Mouse (Mus musculus): ENCODE data around the gene Setd1a. TPM values are rescaled to one million over a fixed set of nuclear protein-coding genes. Genes with fewer than 3 reads are reported as not detected.
A peak's percentile ranks its signal among the peaks of the same experiment; 100 is the strongest.
"Not testable (repeated sequence)": the region's sequence is repeated elsewhere in the genome, so short reads cannot be mapped to it uniquely, and the experiment has no call there.

Gene Setd1a
- total RNA-seq (2022) = 10 to 100 TPM; 15.4 to 23.1 (median 17.9) TPM

- peak; percentile 87 for DNase-seq (ENCODE audit: low spot score)
Observed at GRCm38 (mm10) chr7:127776426-127776825, at the start of gene Setd1a. Setd1a (plus strand) TSS chr7:127776670.

DNA sequence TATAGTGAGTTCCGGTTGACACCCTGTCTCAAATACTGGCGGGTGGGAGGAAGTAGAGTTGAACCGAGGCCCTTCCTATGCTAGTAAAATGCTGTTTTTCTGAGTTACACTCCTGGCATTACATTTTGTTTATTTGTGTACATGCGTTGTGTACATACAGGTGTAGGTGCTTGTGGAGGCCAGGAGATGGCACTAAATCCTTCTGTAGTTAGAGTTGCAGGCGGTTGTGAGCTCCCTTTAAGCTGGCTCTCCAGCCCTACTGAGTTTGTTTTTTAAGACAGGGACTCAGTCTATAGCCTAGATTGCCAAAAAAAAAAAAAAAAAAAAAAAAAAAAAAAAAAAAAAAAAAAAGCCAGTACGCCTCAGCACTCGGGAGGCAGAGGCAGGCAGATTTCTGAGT lies 48.6 kb upstream of the Setd1a start:
- no peak for DNase-seq (ENCODE audit: low spot score)

- DNase-seq (ENCODE audit: low spot score) = no peak
Observed at GRCm38 (mm10) chr7:127730170-127730569, 46.3 kb upstream of the Setd1a start.

DNA sequence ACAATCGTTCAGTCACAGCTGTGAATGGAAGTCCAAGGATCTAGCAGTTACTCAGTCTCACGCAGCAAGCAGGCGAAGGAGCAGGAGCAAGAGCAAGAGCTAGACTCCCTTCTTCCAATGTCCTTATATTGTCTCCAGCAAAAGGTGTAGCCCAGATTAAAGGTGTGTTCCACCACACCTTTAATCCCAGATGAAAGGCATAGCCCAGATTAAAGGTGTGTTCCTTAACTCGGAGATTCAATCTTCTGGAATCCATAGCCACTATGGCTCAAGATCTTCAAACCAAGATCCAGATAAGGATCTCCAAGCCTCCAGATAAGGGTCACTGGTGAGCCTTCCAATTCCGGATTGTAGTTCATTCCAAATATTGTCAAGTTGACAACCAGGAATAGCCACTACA lies 44.4 kb upstream of the Setd1a start, which contains the start of gene Ctf2:
Ctf2 (minus strand) TSS at position 101 of the 400 bp plus-strand sequence.
- not testable (repeated sequence) for DNase-seq (ENCODE audit: low spot score)

DNA sequence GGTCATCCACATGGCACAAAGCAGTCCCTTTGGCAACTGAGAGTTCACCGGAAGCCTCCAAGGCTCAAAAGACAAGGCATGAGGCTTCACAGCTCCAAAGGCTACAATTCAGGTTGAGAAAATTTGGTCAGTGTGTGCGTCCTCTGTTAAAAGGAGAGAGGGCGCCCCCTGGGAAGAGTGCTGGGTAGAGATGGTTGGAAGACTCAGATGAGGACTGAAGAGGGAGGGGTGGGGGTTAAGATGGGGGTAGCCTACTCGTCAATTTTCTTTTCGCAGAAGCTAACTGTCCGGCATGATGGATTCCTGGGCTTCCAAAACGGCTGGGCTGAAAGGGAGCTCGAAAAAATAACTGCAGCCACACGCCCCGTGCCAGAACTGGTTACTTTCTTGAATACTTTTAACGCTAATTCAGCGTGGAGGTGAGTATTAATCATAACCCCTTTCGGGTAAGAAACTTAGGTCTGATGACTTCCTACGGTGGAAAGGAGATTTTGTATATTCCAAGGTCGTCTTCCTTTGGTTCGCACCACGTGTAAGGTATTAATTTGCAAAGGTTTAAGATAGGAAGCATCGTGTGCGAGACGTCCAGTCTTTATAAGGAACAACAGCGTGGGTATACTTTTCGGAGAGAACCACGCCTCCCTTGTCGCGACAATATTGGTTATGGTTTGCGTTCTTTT lies 32.0 kb upstream of the Setd1a start, which contains the start of gene Fbxl19:
Fbxl19 (plus strand) TSS at position 178 of the 680 bp plus-strand sequence.
- DNase-seq (ENCODE audit: low spot score) = peak; percentile 69

DNA sequence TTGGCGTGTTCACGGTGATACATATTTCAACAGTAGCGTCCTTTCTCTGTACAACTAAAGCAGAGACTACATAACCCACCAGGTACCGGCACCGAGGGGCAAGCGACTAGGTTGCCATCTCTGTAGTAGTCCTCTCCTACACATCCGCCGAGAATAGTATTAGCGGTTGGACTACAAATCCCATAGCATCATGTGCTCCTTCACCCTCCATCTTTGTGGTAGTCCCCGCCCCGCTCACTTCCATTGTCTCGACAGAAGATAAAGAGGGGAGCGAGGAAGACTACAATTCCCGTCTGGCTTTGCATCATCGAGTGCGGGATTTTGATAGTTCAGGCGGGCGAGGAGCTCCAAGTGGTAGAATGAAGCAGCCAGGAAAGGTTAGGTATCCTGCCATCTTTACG lies 31.2 kb upstream of the Setd1a start:
- DNase-seq (ENCODE audit: low spot score) = peak; percentile 96

DNA sequence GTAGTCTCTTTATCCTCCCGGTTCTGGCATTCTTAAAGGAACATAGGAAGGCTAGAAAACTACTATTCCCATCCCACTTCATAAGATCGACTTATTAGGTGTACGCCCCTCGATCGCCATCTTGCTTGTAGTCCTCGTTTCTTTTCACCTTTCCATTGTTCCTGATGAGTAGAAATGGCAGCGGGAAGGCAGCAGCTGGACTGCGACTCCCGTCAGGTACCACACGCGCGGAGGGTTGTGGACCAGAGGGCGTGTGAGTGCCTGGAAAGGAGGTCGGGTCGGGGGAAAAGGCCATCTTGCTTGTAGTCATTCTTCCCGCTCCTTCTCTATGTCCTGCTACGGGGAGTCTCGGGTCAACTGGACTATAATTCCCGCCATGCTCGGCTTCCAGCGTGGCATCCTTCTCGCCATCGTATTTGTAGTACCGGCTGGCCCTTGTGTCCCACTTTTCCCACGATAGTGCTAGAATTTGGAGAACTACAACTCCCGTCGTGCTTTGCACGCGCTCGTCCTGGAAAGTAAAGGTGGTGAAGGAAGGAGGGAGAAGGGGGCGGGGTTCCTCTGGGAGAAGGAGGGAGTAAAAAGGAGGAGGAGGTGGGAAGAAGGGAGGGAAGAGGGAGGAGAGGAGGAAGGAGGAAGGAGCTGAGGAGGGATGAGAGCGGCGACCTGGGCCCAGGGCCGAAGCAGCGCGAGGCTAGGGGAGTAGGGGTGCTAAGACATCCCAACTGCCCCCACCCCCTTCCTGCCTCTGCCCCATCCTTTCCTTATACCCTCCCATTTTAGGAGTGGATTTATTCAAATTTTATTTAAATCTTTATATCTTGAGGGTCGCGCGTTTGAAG lies 30.6 kb upstream of the Setd1a start:
- DNase-seq (ENCODE audit: low spot score) = peak; percentile 99

- no peak for DNase-seq (ENCODE audit: low spot score)
Observed at GRCm38 (mm10) chr7:127746494-127747491, 29.7 kb upstream of the Setd1a start.

DNA sequence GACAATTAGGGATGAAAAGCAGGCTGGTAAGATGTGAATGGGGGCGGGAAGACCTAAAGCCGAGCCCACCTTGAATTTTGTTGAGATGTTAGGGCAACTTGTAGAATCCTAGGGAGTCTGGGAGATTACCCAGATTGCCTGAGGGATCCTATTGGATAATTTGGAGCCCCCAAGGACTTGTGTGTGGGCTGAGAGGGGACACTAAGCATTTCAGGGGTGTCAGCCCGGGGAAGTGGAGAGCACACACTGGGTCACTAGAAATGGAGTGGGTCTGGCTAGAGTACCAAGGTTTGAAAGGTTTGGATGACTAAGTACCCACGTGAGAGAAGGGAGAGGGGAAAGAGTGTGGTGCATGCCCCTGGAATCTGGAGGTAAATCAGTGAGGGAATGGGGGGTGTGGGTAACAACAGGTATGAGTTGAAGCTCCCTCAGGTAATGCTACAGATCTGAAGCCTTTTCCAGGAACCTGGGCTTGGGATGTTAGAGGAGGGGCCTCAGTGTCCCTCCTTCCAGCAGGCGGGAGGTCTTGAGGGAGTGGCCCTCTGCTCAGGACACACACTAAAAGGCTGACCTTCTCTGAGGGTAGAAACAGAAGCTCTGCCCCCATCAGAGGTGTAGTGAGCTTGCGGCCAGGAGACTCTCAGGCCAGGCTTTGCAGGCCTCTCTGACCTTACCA lies 28.8 kb upstream of the Setd1a start:
- DNase-seq (ENCODE audit: low spot score) = no peak

DNA sequence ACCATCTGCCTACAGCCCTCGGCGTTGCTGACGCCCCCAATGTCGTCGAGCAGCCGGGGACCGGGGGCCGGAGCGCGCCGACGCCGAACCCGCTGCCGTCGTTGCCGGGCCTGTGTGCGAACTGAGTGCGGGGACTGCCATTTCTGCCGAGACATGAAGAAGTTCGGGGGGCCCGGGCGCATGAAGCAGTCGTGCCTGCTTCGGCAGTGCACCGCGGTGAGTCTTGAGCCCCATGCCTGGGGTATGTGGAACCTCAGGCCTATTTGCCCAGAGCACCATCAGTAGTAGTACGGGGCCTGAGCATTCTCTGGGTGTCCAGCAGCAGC lies 28.3 kb upstream of the Setd1a start:
- no peak for DNase-seq (ENCODE audit: low spot score)

- DNase-seq (ENCODE audit: low spot score) = no peak
Observed at GRCm38 (mm10) chr7:127750131-127751127, 26.0 kb upstream of the Setd1a start.

DNA sequence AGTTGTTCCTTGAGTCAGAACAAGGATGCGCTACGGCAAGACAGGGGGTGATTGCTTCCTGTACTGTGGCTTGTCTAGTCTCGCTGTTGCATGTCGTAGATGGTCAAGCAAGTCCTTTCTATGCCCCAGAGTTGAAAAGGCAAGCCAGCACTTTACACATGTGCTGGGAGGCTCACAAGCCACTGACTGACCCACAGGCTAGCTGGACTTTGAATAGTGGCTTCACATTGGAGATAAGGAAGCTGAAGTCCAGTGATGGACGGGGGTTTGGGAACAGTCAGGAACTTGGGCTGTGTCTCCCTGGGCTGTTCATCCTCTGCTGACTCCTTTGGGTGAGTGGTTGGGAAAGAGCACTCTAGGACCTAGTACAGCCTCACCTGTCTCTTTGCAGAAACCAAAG lies 24.9 kb upstream of the Setd1a start:
- DNase-seq (ENCODE audit: low spot score) = no peak

DNA sequence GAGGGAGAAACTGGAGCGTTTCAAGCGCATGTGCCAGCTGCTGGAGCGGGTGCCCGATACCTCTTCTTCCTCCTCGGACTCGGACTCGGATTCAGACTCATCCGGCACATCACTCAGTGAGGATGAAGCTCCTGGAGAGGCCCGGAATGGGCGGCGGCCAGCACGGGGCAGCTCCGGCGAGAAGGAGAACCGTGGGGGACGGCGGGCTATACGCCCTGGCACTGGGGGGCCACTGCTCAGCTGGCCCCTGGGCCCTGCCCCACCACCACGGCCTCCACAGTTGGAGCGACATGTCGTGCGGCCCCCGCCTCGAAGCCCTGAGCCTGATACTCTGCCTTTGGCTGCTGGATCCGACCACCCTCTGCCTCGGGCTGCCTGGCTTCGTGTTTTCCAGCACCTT lies 24.4 kb upstream of the Setd1a start:
- no peak for DNase-seq (ENCODE audit: low spot score)

- DNase-seq (ENCODE audit: low spot score) = no peak
Observed at GRCm38 (mm10) chr7:127753158-127753557, 23.3 kb upstream of the Setd1a start.

DNA sequence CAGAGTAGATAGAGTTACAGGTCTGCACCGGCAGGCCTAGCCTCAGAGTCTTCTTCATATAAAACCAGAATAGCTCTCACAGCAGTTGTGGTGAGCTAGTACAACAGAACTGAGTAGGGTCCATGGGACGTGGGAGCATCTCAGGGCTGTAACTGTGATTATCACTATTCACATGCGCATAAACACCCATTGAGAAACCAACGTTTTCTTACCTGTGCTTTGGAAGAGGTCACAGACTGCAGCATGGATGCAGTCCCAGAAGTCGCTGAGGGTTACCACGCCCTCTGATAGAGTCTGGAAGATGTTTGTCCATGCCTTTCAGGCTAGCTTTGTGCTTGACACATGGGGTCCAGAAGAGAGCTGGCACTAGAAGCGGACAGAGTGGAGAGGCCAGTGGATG lies 22.7 kb upstream of the Setd1a start:
- DNase-seq (ENCODE audit: low spot score) = no peak

GRCm38 (mm10) chr7:127759716-127760115 lies 16.8 kb upstream of the Setd1a start:
- no peak for DNase-seq (ENCODE audit: low spot score)

GRCm38 (mm10) chr7:127760478-127760877 lies 16.0 kb upstream of the Setd1a start:
- no peak for DNase-seq (ENCODE audit: low spot score)

DNA sequence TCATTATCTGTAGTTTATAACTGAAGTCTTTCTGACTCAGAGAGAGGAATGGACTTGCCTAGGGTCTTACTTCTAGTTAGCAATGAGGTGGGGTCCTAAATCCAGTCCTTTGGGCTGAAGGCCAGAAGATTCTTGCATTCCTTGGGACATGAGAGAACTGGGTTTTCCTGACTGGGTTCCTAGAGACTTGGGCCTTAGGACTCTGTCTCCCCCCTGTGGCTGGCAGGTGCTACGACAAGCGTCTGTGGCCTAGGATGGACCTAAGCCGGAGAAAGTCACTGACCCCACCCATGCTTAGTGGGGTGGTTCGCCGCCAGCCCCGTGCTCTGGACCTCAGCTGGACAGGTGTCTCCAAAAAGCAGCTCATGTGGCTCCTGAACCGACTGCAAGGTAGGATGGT lies 15.4 kb upstream of the Setd1a start:
- peak; percentile 70 for DNase-seq (ENCODE audit: low spot score)

DNA sequence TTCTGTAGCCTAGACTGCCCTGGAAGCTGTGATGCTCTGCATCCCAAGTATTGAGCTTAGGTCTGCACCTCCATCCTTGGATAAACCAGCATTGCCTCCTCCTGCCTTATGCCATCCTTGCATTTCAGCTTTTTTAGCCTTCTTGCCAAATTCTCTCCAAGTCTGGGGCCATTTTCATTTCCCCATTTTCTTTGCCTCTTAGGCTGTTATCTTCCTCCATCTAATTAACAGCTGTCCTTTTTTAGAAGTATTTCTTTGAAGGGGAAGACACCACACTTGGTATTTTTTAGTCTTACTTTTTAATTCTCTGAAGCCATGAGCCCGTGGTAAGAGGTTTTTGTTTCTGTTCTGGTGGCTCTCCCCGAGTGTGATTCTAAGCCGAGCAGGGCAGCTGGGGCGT lies 12.8 kb upstream of the Setd1a start:
- DNase-seq (ENCODE audit: low spot score) = no peak

DNA sequence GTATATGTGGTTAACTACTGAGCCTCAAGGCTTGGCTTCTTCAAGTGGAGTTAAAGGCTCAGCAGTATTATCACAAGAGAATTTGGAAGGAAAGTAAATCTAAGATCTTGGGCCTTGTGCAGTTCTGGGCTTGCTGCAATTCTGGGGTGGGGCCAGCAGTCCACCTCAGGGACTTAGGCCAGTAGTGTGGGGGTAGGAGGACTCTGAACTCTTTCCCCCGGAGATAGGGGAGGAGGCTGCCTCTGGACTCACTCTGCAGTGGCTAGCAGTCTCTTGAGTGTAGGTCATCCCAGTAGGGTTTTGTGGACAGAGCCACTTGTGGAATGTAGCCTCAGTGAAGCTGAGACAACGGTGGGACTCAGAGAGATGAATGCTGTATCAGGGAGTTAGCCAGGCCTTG lies 10.7 kb upstream of the Setd1a start:
- DNase-seq (ENCODE audit: low spot score) = no peak

All from heart, adult 8-10 months (tissue).